Mouse (Mus musculus) gastrocnemius, postnatal 10 days (tissue): ENCODE measurements around the gene Pkp3. TPM values are rescaled to one million over a fixed set of nuclear protein-coding genes. Genes with fewer than 3 reads are reported as not detected.

Experiments
- total RNA-seq, 2 experiments: library from RNA; stranded (reverse); gene quantifications; 2 replicates each; pipeline ENCODE4 v1.2.3; 2021

Gene Pkp3
- total RNA-seq, 2 experiments from 2014 or later = not detected

Other genes starting within 250 kb of the Pkp3 start
- not detected for gene Urah, start 243.2 kb upstream of the Pkp3 start, total RNA-seq
- gene Scgb1c1, start 232.7 kb upstream of the Pkp3 start, total RNA-seq = not detected
- gene Odf3, start 230.4 kb upstream of the Pkp3 start, total RNA-seq = not detected
- not detected for gene Gm45785, start 221.9 kb upstream of the Pkp3 start, total RNA-seq
- 10 to 100 TPM; 19.4 to 27.7 TPM for gene Ric8a, start 221.3 kb upstream of the Pkp3 start, total RNA-seq
- 10 to 100 TPM; 12.3 to 13.6 TPM for gene Bet1l, start 220.6 kb upstream of the Pkp3 start, total RNA-seq
- gene Psmd13, start 196.2 kb upstream of the Pkp3 start, total RNA-seq = 100 to 1,000 TPM; 104 to 105 TPM
- gene Sirt3, start 195.9 kb upstream of the Pkp3 start, total RNA-seq = 10 to 100 TPM; 16.3 to 19.1 TPM
- 1,000 to 10,000 TPM in 1 of 2 experiments, 100 to 1,000 TPM in 1; 998 to 1,003 TPM for gene Cox8b, start 177.8 kb upstream of the Pkp3 start, total RNA-seq
- not detected for gene Nlrp6, start 157.3 kb upstream of the Pkp3 start, total RNA-seq
- 10 to 100 TPM in 1 of 2 experiments, 1 to 10 TPM in 1; 7.6 to 13.1 TPM for gene Pgghg, start 136.8 kb upstream of the Pkp3 start, total RNA-seq
- gene Ifitm5, start 127.9 kb upstream of the Pkp3 start, total RNA-seq = 1 to 10 TPM in 1 of 2 experiments, under 1 TPM in 1; 0.54 to 6.9 TPM
- gene Gm45717, start 122.3 kb upstream of the Pkp3 start, total RNA-seq = not detected
- 100 to 1,000 TPM; 142 to 180 TPM for gene Ifitm2, start 122.2 kb upstream of the Pkp3 start, total RNA-seq
- gene Ifitm1, start 111.0 kb upstream of the Pkp3 start, total RNA-seq = 1 to 10 TPM; 2.1 to 3.7 TPM
- 10 to 100 TPM; 54.7 to 70.0 TPM for gene Ifitm3, start 67.4 kb upstream of the Pkp3 start, total RNA-seq
- gene Ifitm6, start 60.3 kb upstream of the Pkp3 start, total RNA-seq = under 1 TPM; 0.49 to 0.84 TPM
- gene Gm17387, start 49.1 kb upstream of the Pkp3 start, total RNA-seq = not detected
- gene B4galnt4, start 17.1 kb upstream of the Pkp3 start, total RNA-seq = under 1 TPM; 0.11 to 0.38 TPM
- gene Sigirr, start 22.4 kb downstream of the Pkp3 start, total RNA-seq = 1 to 10 TPM; 2.4 to 2.6 TPM
- gene Ano9, start 39.6 kb downstream of the Pkp3 start, total RNA-seq = not detected
- gene Ptdss2, start 44.2 kb downstream of the Pkp3 start, total RNA-seq = 10 to 100 TPM; 16.8 to 18.0 TPM
- 10 to 100 TPM; 52.9 to 56.0 TPM for gene Rnh1, start 94.6 kb downstream of the Pkp3 start, total RNA-seq
- gene Hras, start 115.8 kb downstream of the Pkp3 start, total RNA-seq = 100 to 1,000 TPM; 205 to 240 TPM
- gene Lrrc56, start 115.9 kb downstream of the Pkp3 start, total RNA-seq = 1 to 10 TPM; 2.7 to 3.2 TPM
- gene Lmntd2, start 135.9 kb downstream of the Pkp3 start, total RNA-seq = not detected
- gene Rassf7, start 137.6 kb downstream of the Pkp3 start, total RNA-seq = 1 to 10 TPM; 2.1 to 2.8 TPM
- 10 to 100 TPM; 29.8 to 37.0 TPM for gene Phrf1, start 150.6 kb downstream of the Pkp3 start, total RNA-seq
- 1 to 10 TPM in 1 of 2 experiments, under 1 TPM in 1; 0.59 to 1.2 TPM for gene Irf7, start 188.3 kb downstream of the Pkp3 start, total RNA-seq
- 1 to 10 TPM; 1.0 to 1.1 TPM for gene Cdhr5, start 198.6 kb downstream of the Pkp3 start, total RNA-seq
- gene Sct, start 200.9 kb downstream of the Pkp3 start, total RNA-seq = 1 to 10 TPM in 1 of 2 experiments, under 1 TPM in 1; 0.99 to 2.5 TPM
- gene Drd4, start 213.8 kb downstream of the Pkp3 start, total RNA-seq = under 1 TPM; 0.70 to 0.99 TPM
- 10 to 100 TPM; 24.6 to 28.7 TPM for gene Deaf1, start 249.5 kb downstream of the Pkp3 start, total RNA-seq
- gene Tmem80, start 249.5 kb downstream of the Pkp3 start, total RNA-seq = 10 to 100 TPM; 12.1 to 12.8 TPM